Mouse (Mus musculus): ENCODE measurements around the gene Kcng1.

GRCm38 (mm10) chr2:168213788-168214397 lies 67.6 kb downstream of the Kcng1 start:
- TF ChIP-seq CTCF (IDR thresholded peaks at IDR 0.05; ENCODE audit: low read depth, low read length) (no peak), TAL1 (conservative IDR thresholded peaks at IDR 0.05; ENCODE audit: low read depth, low read length) (no peak)

Data from G1E (cell line).